Comparison of ENCODE assay signal across 11 mouse cellular contexts in genomic region chr5:113043531-113043930, GRCm38 (mm10). TPM values are rescaled to one million over a fixed set of nuclear protein-coding genes. Genes with fewer than 3 reads are reported as not detected.
DNase-seq lines count a peak whose midpoint lies in the region; ATAC-seq lines count a peak whose summit lies in the region.
"Had no signal": no experiment of that assay in that cellular context is flagged by ENCODE, and none has a peak within 500 bp of the region (broad histone marks: within the 10 kb centered on the region; RNA-seq: fewer than 3 reads in every experiment).

No protein-coding gene starts in this region.

- H3K4me1 ChIP-seq in heart, embryonic 13.5 days: peaks cover 35% of the 10 kb centered on the region
- H3K4me1 ChIP-seq: megakaryocyte, embryonic 14.5 days had no signal

- intact Hi-C loops in heart, postnatal 25 days (cut with DNase I): no loop called here
- intact Hi-C loops in left cerebral cortex, postnatal 14 days (cut with DNase I): no loop called here

- no peak for ATAC-seq in heart, embryonic 13.5 days (ENCODE audit: extremely low read depth, insufficient number of reproducible peaks, low FRiP score, low TSS enrichment)
- no peak for ATAC-seq in erythroblast, adult 5-6 weeks (replicated peaks; ENCODE audit: low FRiP score, poor library complexity, severe bottlenecking)

- H3K36me3 ChIP-seq in heart, embryonic 13.5 days: no peaks in the 10 kb centered on the region

- H3K9ac ChIP-seq in heart, embryonic 13.5 days: no peak overlapping the region

- 0 out of 2 replicates have a peak overlapping the region, but pooled peaks have one; percentile 24 for H3K27ac ChIP-seq in heart, embryonic 13.5 days (replicated peaks)

- H3K4me3 ChIP-seq in heart, embryonic 13.5 days: no peak overlapping the region
- H3K4me3 ChIP-seq: megakaryocyte, embryonic 14.5 days had no signal

- 74% methylated on average over 8 of the region's 8 CpGs for WGBS in heart, embryonic 13.5 days

- H3K4me2 ChIP-seq in heart, embryonic 13.5 days: no peak overlapping the region

- peak; percentile 94 for DNase-seq in heart, adult 11 months
- DNase-seq in heart, postnatal 25 days (ENCODE audit: low spot score): no peak
- peak; percentile 96 for DNase-seq in cerebellum, adult 11-12 months
- peak; percentile 59 to 77 for DNase-seq in left cerebral cortex, postnatal 14 days (ENCODE audit: low spot score in 2 of 2)
- no peak for DNase-seq in urinary bladder, adult 2 months (ENCODE audit: low spot score)
- DNase-seq in embryo, embryonic 9.5 days (ENCODE audit: extremely low spot score): no peak

- no peaks in the 10 kb centered on the region for H3K9me3 ChIP-seq in heart, embryonic 13.5 days

- no peaks in the 10 kb centered on the region for H3K27me3 ChIP-seq in heart, embryonic 13.5 days (replicated peaks)

RNA-seq across cellular contexts. Expression of gene Crybb2, which starts 26.4 kb away (rescaled TPM):
- total RNA-seq in heart, postnatal 25 days (2021): not detected
- polyA plus RNA-seq in heart, embryonic 13.5 days (2015; fragmentation: Nextera tagmentation; extraction: Ambion mirVana): not detected in 2 replicates
- not detected for total RNA-seq in left cerebral cortex, postnatal 14 days (2021)
- polyA plus RNA-seq in urinary bladder, adult 2 months (2012; rRNA removed): not detected in 2 replicates
- not detected in 2 replicates for total RNA-seq in erythroblast, adult 5-6 weeks (2015; ENCODE audit: low replicate concordance)
- total RNA-seq in erythroblast, adult 5-6 weeks (2017; ENCODE audit: low replicate concordance): not detected in 2 replicates
- total RNA-seq: adrenal gland, postnatal 4 days; left cerebral cortex, postnatal 36 days had no signal

RNA-seq across cellular contexts. Expression of gene Grk3, which starts 27.9 kb away (rescaled TPM):
- total RNA-seq in heart, postnatal 25 days (2021): 1 to 10 TPM; 5.1 to 6.6 TPM
- 12.3 TPM in 2 replicates for polyA plus RNA-seq in heart, embryonic 13.5 days (2015; fragmentation: Nextera tagmentation; extraction: Ambion mirVana)
- 10 to 100 TPM; 59.1 to 59.7 TPM for total RNA-seq in left cerebral cortex, postnatal 14 days (2021)
- polyA plus RNA-seq in urinary bladder, adult 2 months (2012; rRNA removed): 5.9 and 9.1 TPM in 2 replicates
- 2.7 and 8.8 TPM in 2 replicates for total RNA-seq in erythroblast, adult 5-6 weeks (2015; ENCODE audit: low replicate concordance)
- 3.6 and 9.9 TPM in 2 replicates for total RNA-seq in erythroblast, adult 5-6 weeks (2017; ENCODE audit: low replicate concordance)

RNA-seq across cellular contexts. Expression of gene Crybb3, which starts 37.9 kb away (rescaled TPM):
- total RNA-seq in heart, postnatal 25 days (2021): 1 to 10 TPM; 1.3 to 2.0 TPM
- 0.86 and 0.93 TPM in 2 replicates for polyA plus RNA-seq in heart, embryonic 13.5 days (2015; fragmentation: Nextera tagmentation; extraction: Ambion mirVana)
- 1 to 10 TPM; 3.4 to 4.2 TPM for total RNA-seq in left cerebral cortex, postnatal 14 days (2021)
- polyA plus RNA-seq in urinary bladder, adult 2 months (2012; rRNA removed): 5.4 and 6.1 TPM in 2 replicates
- total RNA-seq in erythroblast, adult 5-6 weeks (2015; ENCODE audit: low replicate concordance): not detected in 2 replicates
- not detected in 2 replicates for total RNA-seq in erythroblast, adult 5-6 weeks (2017; ENCODE audit: low replicate concordance)

Comparison
In these comparisons a context has a peak if more than half of its experiments do, and no peak if none do; other contexts are left out.
1. DNase-seq: peak in heart, adult 11 months (single experiment), cerebellum, adult 11-12 months (single experiment) and left cerebral cortex, postnatal 14 days (2 of 2); none in heart, postnatal 25 days (single experiment), urinary bladder, adult 2 months (single experiment) and embryo, embryonic 9.5 days (single experiment).
2. RNA of gene Grk3, which starts 27.9 kb away (total RNA-seq): 59.1 to 59.7 TPM in left cerebral cortex, postnatal 14 days; 2.7 to 9.9 TPM in erythroblast, adult 5-6 weeks and 5.1 to 6.6 TPM in heart, postnatal 25 days; every median in the first group is over 4 times any median in the second.